Mouse (Mus musculus) bone marrow macrophage, adult 2 months (primary cell): Measurements from ENCODE around the gene Rcc1l.

Experiments
- CTCF ChIP-seq: IDR thresholded peaks from 2 replicates; pipeline ENCODE4 v1.5.1; 2012; ENCODE audit warnings: low read depth, mild to moderate bottlenecking, low read length, moderate library complexity
- POLR2A ChIP-seq: IDR thresholded peaks from 2 replicates; pipeline ENCODE4 v1.6.1; 2012; ENCODE audit warnings: mild to moderate bottlenecking, low read depth, low read length, borderline replicate concordance

DNA sequence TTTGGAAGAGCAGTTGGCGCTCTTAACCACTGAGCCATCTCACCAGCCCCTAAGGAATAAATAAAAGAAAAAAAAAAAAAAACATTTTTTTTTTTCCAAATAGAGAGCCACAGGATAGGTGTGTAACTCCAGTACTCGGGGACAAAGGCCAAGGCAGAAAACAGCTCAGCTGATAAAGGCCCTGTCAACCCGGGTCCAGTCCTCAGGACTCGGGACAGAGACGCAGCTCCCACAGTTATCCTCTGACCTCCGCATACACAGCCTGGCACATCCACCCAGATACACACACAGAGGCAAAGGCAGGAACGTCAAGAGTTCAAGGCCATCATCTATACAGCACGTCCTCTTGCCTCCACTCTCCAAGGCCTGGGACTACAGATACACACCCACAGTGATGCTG lies 6.4 kb downstream of the Rcc1l start:
- no peak for TF ChIP-seq CTCF
- no peak for TF ChIP-seq POLR2A
